In genomic region chr17:44301224-44301811, GRCm38 (mm10) we compare ENCODE assay signal across 17 mouse cellular contexts.
DNase-seq lines count a peak whose midpoint lies in the region; ATAC-seq and TF ChIP-seq lines count a peak whose summit lies in the region.
"Had no signal": no experiment of that assay in that cellular context is flagged by ENCODE, and none has a peak within 500 bp of the region (broad histone marks: within the 10 kb centered on the region; RNA-seq: fewer than 3 reads in every experiment).

No protein-coding gene starts in this region.

- 0 out of 2 replicates have a peak overlapping the region, but pooled peaks have one; percentile 5 for H3K4me3 ChIP-seq in heart, embryonic 11.5 days (ENCODE audit: low read depth, low read length)
- H3K4me3 ChIP-seq in embryonic facial prominence, embryonic 11.5 days (ENCODE audit: low read depth, low read length) = no peak overlapping the region
- peak overlapping the region; percentile 21 for H3K4me3 ChIP-seq in intestine, embryonic 16.5 days (ENCODE audit: low read length)
- no peak overlapping the region for H3K4me3 ChIP-seq in left cerebral cortex, adult 2 months
- H3K4me3 ChIP-seq in liver, embryonic 12.5 days = no peak overlapping the region
- H3K4me3 ChIP-seq: kidney, embryonic 15.5 days; midbrain, embryonic 12.5 days; neural tube, embryonic 12.5 days had no signal

- peak overlapping the region; percentile 52 for H3K4me2 ChIP-seq in heart, embryonic 11.5 days
- H3K4me2 ChIP-seq in embryonic facial prominence, embryonic 11.5 days (ENCODE audit: low read depth, low read length) = no peak overlapping the region
- H3K4me2 ChIP-seq in intestine, embryonic 16.5 days (ENCODE audit: low read depth, low read length) = peak overlapping the region; percentile 36
- no peak overlapping the region for H3K4me2 ChIP-seq in liver, embryonic 12.5 days
- H3K4me2 ChIP-seq: liver, embryonic 11.5 days; midbrain, embryonic 12.5 days; neural tube, embryonic 12.5 days had no signal

- WGBS in heart, embryonic 11.5 days (ENCODE audit: insufficient replicate concordance) = 46% methylated on average over 17 of the region's 17 CpGs
- WGBS in embryonic facial prominence, embryonic 11.5 days = 84% methylated on average over 17 of the region's 17 CpGs
- WGBS in intestine, embryonic 16.5 days = 71% methylated on average over 17 of the region's 17 CpGs
- 60% methylated on average over 17 of the region's 17 CpGs for WGBS in liver, embryonic 12.5 days (ENCODE audit: insufficient replicate concordance)

- intact Hi-C loops in left cerebral cortex, adult 2 months (cut with DNase I) = no loop called here

- no peak for TF ChIP-seq CTCF in left cerebral cortex, adult 2 months (IDR thresholded peaks at IDR 0.05)

- H3K9me3 ChIP-seq in heart, embryonic 11.5 days (replicated peaks; ENCODE audit: control insufficient read depth, low read length) = no peaks in the 10 kb centered on the region
- H3K9me3 ChIP-seq in embryonic facial prominence, embryonic 11.5 days (replicated peaks; ENCODE audit: control insufficient read depth, low read length) = no peaks in the 10 kb centered on the region
- no peaks in the 10 kb centered on the region for H3K9me3 ChIP-seq in intestine, embryonic 16.5 days (ENCODE audit: control insufficient read depth, low read length)
- no peaks in the 10 kb centered on the region for H3K9me3 ChIP-seq in liver, embryonic 12.5 days (replicated peaks)
- H3K9me3 ChIP-seq: kidney, embryonic 15.5 days; midbrain, embryonic 12.5 days; neural tube, embryonic 12.5 days had no signal

- peaks cover 8% of the 10 kb centered on the region for H3K27me3 ChIP-seq in heart, embryonic 11.5 days (ENCODE audit: control insufficient read depth, insufficient read depth, low read length)
- no peaks in the 10 kb centered on the region for H3K27me3 ChIP-seq in embryonic facial prominence, embryonic 11.5 days (ENCODE audit: control insufficient read depth, insufficient read depth, low read length)
- no peaks in the 10 kb centered on the region for H3K27me3 ChIP-seq in intestine, embryonic 16.5 days (replicated peaks; ENCODE audit: control insufficient read depth, insufficient read depth, low read length)
- H3K27me3 ChIP-seq in liver, embryonic 12.5 days (replicated peaks) = no peaks in the 10 kb centered on the region
- H3K27me3 ChIP-seq: midbrain, embryonic 12.5 days; neural tube, embryonic 12.5 days had no signal

- H3K36me3 ChIP-seq in heart, embryonic 11.5 days (ENCODE audit: control insufficient read depth, insufficient read depth, low read length) = no peaks in the 10 kb centered on the region
- no peaks in the 10 kb centered on the region for H3K36me3 ChIP-seq in embryonic facial prominence, embryonic 11.5 days (replicated peaks; ENCODE audit: control insufficient read depth, insufficient read depth, low read depth, low read length)
- H3K36me3 ChIP-seq in intestine, embryonic 16.5 days (ENCODE audit: control insufficient read depth, insufficient read depth, low read length) = no peaks in the 10 kb centered on the region
- no peaks in the 10 kb centered on the region for H3K36me3 ChIP-seq in liver, embryonic 12.5 days
- H3K36me3 ChIP-seq: kidney, embryonic 15.5 days; midbrain, embryonic 12.5 days; neural tube, embryonic 12.5 days had no signal

- no peak overlapping the region for H3K9ac ChIP-seq in heart, embryonic 11.5 days (ENCODE audit: low read depth, low read length)
- no peak overlapping the region for H3K9ac ChIP-seq in embryonic facial prominence, embryonic 11.5 days (replicated peaks; ENCODE audit: low read length)
- no peak overlapping the region for H3K9ac ChIP-seq in intestine, embryonic 16.5 days (ENCODE audit: low read depth, low read length)
- H3K9ac ChIP-seq in liver, embryonic 12.5 days = no peak overlapping the region
- H3K9ac ChIP-seq: forebrain, postnatal 0 days; kidney, embryonic 15.5 days; midbrain, embryonic 12.5 days; neural tube, embryonic 12.5 days had no signal

- ATAC-seq in heart, embryonic 11.5 days (replicated peaks; ENCODE audit: insufficient number of reproducible peaks, low FRiP score, low TSS enrichment) = no peak
- no peak for ATAC-seq in embryonic facial prominence, embryonic 11.5 days (replicated peaks; ENCODE audit: insufficient number of reproducible peaks, low FRiP score, low TSS enrichment, low read depth)
- ATAC-seq in intestine, embryonic 16.5 days = peak; percentile 58
- ATAC-seq in liver, embryonic 12.5 days = no peak
- ATAC-seq: activated CD4-positive, CD25-positive, alpha-beta regulatory T cell, adult 4 months; forebrain, postnatal 0 days had no signal

- peaks cover 14% of the 10 kb centered on the region; the same call in 1 of the 2 replicates for H3K4me1 ChIP-seq in heart, embryonic 11.5 days (ENCODE audit: control insufficient read depth, insufficient read depth, low read length)
- no peaks in the 10 kb centered on the region; the same call in none of the 2 replicates for H3K4me1 ChIP-seq in embryonic facial prominence, embryonic 11.5 days (ENCODE audit: control insufficient read depth, insufficient read depth, low read length)
- H3K4me1 ChIP-seq in intestine, embryonic 16.5 days (ENCODE audit: control insufficient read depth, insufficient read depth, low read length) = peaks cover 12% of the 10 kb centered on the region
- no peaks in the 10 kb centered on the region for H3K4me1 ChIP-seq in liver, embryonic 12.5 days

- no peak for DNase-seq in heart, adult 9 months (ENCODE audit: low spot score in 2 of 2)
- no peak for DNase-seq in embryonic facial prominence, embryonic 11.5 days (ENCODE audit: low spot score)
- peak; percentile 19 for DNase-seq in lung, postnatal 10 days
- DNase-seq in left cerebral cortex, adult 2 months (ENCODE audit: extremely low spot score in 1 of 2, low spot score in 2 of 2) = no peak
- DNase-seq in adipocyte (ENCODE audit: low spot score) = no peak
- DNase-seq: B cell, adult 2 months; cerebellum, adult 8-10 months; forebrain, postnatal 0 days; thymus, postnatal 4 days had no signal

- H3K27ac ChIP-seq in heart, embryonic 11.5 days (ENCODE audit: low read depth, low read length) = no peak overlapping the region
- H3K27ac ChIP-seq in embryonic facial prominence, embryonic 11.5 days (replicated peaks; ENCODE audit: low read depth, low read length) = peak overlapping the region; percentile 59; the same call in 1 of the 2 replicates
- peak overlapping the region; percentile 52; the same call in 1 of the 2 replicates for H3K27ac ChIP-seq in intestine, embryonic 16.5 days (ENCODE audit: low read length)
- H3K27ac ChIP-seq in left cerebral cortex, adult 2 months = no peak overlapping the region
- H3K27ac ChIP-seq in liver, embryonic 12.5 days = no peak overlapping the region
- H3K27ac ChIP-seq: kidney, embryonic 15.5 days; midbrain, embryonic 12.5 days; neural tube, embryonic 12.5 days had no signal

Comparison
In these comparisons a context has a peak if more than half of its experiments do, and no peak if none do; other contexts are left out.
1. H3K27ac ChIP-seq: peak in embryonic facial prominence, embryonic 11.5 days (single experiment) and intestine, embryonic 16.5 days (single experiment); none in heart, embryonic 11.5 days (single experiment), left cerebral cortex, adult 2 months (single experiment) and liver, embryonic 12.5 days (single experiment).
2. H3K4me2 ChIP-seq: peak in heart, embryonic 11.5 days (single experiment) and intestine, embryonic 16.5 days (single experiment); none in embryonic facial prominence, embryonic 11.5 days (single experiment) and liver, embryonic 12.5 days (single experiment).
3. H3K4me3 ChIP-seq: peak in heart, embryonic 11.5 days (single experiment) and intestine, embryonic 16.5 days (single experiment); none in embryonic facial prominence, embryonic 11.5 days (single experiment), left cerebral cortex, adult 2 months (single experiment) and liver, embryonic 12.5 days (single experiment).